Mouse (Mus musculus): Measurements from ENCODE around the gene Sept6. TPM values are rescaled to one million over a fixed set of nuclear protein-coding genes. Genes with fewer than 3 reads are reported as not detected.

Sept6 gene
- polyA plus RNA-seq, 1 experiment = 18.5 TPM

DNA sequence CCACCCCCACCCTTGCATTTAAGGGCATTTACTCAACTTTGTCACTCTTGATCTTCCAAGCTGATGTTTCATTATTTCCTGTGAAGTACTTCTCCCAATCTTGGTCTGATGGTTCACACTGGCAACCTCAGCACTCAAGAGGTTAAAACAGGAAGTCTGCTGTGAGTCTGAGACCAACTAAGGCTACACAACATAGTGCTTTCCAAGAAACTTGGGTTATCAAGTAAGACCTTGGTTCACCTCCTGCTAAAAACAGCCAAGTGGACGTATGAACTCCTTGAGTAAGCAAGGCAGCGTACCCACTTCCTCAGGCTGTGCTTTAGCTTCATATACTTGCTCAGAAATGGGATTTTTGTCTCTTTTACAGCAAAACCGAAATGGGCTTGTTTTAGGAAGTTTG lies 121.2 kb downstream of the Sept6 start:
- H3K27ac ChIP-seq (ENCODE audit: insufficient read depth, low read length) = no peak overlapping the region
- H3K9ac ChIP-seq (ENCODE audit: low read depth, poor library complexity, severe bottlenecking) = no peak overlapping the region
- H3K36me3 ChIP-seq (ENCODE audit: control insufficient read depth, insufficient read depth, low read length, poor library complexity, severe bottlenecking) = no peaks in the 10 kb centered on the region
- TF ChIP-seq POLR2A (IDR thresholded peaks at IDR 0.05; ENCODE audit: insufficient read depth, low read length) (no peak), CTCF (IDR thresholded peaks at IDR 0.05; ENCODE audit: low read depth, low read length) (no peak), EP300 (IDR thresholded peaks at IDR 0.05; ENCODE audit: insufficient read depth, low read depth, low read length) (no peak)
- no peaks in the 10 kb centered on the region for H3K4me1 ChIP-seq (ENCODE audit: control insufficient read depth, insufficient read depth, low read length)
- H3K4me3 ChIP-seq (ENCODE audit: low read depth, low read length) = no peak overlapping the region
- H3K9me3 ChIP-seq (replicated peaks; ENCODE audit: control insufficient read depth, insufficient read depth, low read length, poor library complexity, severe bottlenecking) = no peaks in the 10 kb centered on the region
- H3K27me3 ChIP-seq (ENCODE audit: control insufficient read depth, insufficient read depth, low read length, poor library complexity, severe bottlenecking) = no peaks in the 10 kb centered on the region

DNA sequence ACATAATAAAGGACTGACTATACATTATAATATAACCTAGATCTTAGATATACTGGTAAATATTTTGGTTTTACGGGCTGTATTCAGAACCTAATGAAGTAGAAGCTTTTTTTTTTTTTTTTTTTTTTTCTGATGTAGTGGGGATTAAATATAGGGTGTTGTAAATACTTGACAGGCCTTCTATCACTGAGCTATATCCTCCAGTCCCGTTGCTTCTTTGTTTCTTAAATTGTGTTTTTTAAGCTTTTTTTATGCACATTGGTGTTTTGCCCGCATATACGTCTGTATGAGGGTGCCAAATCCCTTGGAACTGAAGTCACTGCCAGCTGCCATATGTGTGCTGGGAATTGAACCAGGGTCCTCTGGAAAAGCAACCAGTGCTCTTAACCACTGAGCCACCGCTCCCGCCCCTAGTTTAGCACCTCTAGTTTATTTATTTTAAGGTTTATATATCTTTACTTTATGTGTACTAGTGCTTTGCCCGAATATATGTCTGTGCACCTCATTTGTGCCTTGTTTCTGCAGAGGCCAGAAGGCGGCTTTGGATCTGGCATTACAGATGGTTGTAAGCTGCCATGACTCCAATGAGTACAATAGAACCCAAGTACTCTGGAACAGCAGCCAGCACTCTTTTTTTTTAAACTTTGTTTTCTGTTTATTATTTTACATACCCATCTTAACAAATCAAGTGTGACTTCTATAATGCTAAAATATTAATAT lies 126.8 kb downstream of the Sept6 start:
- Histone ChIP-seq H3K36me3 (ENCODE audit: control insufficient read depth, insufficient read depth, low read length, poor library complexity, severe bottlenecking) (no peaks in the 10 kb centered on the region; the same call in 1 of the 2 replicates), H3K4me1 (ENCODE audit: control insufficient read depth, insufficient read depth, low read length) (no peaks in the 10 kb centered on the region), H3K27me3 (ENCODE audit: control insufficient read depth, insufficient read depth, low read length, poor library complexity, severe bottlenecking) (no peaks in the 10 kb centered on the region), H3K9me3 (replicated peaks; ENCODE audit: control insufficient read depth, insufficient read depth, low read length, poor library complexity, severe bottlenecking) (no peaks in the 10 kb centered on the region), H3K4me3 (ENCODE audit: low read depth, low read length) (peak overlapping the region; percentile 98; the same call in 1 of the 2 replicates), H3K9ac (ENCODE audit: low read depth, poor library complexity, severe bottlenecking) (peak overlapping the region; percentile 52), H3K27ac (ENCODE audit: insufficient read depth, low read length) (0 out of 2 replicates have a peak overlapping the region, but pooled peaks have one; percentile 24)
- no peak for TF ChIP-seq CTCF (IDR thresholded peaks at IDR 0.05; ENCODE audit: low read depth, low read length)
- TF ChIP-seq EP300 (IDR thresholded peaks at IDR 0.05; ENCODE audit: insufficient read depth, low read depth, low read length) = no peak
- no peak for TF ChIP-seq POLR2A (IDR thresholded peaks at IDR 0.05; ENCODE audit: insufficient read depth, low read length)

DNA sequence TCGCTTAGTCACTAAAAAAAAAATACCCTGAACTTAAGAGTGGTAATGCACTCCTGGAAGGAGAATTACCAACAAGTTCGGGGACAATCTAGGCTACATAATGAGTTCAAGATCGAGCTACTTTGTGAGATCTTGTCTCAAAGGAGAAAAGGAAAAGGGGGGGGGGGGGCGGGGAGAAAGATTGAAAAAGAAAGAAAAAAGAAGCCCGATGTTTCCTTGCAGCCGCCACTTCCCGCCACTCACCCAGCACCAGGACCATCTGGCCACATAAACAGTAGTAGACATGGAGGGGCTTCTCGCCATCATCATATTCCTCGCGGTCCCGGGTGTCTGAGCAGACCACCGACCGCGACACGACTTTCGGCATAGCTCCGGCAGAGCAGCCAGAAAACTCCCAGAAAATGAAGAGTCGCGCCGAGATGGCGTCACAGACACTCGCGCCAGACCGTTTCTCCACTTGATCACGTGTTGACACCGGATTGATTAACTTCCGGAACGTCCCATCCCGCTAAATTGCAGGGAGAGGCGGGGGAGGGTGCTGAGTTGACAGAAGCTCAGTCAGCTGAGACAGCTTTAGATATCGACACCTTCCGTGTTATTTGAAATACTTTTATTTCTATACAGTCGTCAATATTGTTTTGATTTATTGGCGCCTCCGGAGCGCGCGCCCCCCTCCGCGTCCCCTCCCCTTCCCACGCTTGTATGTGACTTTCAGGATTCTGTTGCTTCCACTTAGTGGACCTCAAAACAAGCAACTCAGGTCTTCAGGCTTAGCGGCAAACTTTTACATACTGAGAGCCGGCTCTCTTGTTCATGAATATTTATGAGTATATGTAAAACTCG lies 127.6 kb downstream of the Sept6 start:
- peak overlapping the region; percentile 96 for H3K9ac ChIP-seq (ENCODE audit: low read depth, poor library complexity, severe bottlenecking)
- H3K9me3 ChIP-seq (replicated peaks; ENCODE audit: control insufficient read depth, insufficient read depth, low read length, poor library complexity, severe bottlenecking) = no peaks in the 10 kb centered on the region
- no peaks in the 10 kb centered on the region; the same call in 1 of the 2 replicates for H3K36me3 ChIP-seq (ENCODE audit: control insufficient read depth, insufficient read depth, low read length, poor library complexity, severe bottlenecking)
- H3K27me3 ChIP-seq (ENCODE audit: control insufficient read depth, insufficient read depth, low read length, poor library complexity, severe bottlenecking) = no peaks in the 10 kb centered on the region
- no peak overlapping the region for H3K27ac ChIP-seq (ENCODE audit: insufficient read depth, low read length)
- peak overlapping the region; percentile 98 for H3K4me3 ChIP-seq (ENCODE audit: low read depth, low read length)
- TF ChIP-seq EP300 (IDR thresholded peaks at IDR 0.05; ENCODE audit: insufficient read depth, low read depth, low read length) (0 out of 2 replicates have a peak, but pooled peaks have one; percentile 20), POLR2A (IDR thresholded peaks at IDR 0.05; ENCODE audit: insufficient read depth, low read length) (no peak), CTCF (IDR thresholded peaks at IDR 0.05; ENCODE audit: low read depth, low read length) (no peak)
- H3K4me1 ChIP-seq (ENCODE audit: control insufficient read depth, insufficient read depth, low read length) = no peaks in the 10 kb centered on the region

Other genes starting within 250 kb of the Sept6 start
- gene Slc25a43, start 248.1 kb downstream of the Sept6 start, polyA plus RNA-seq (2011; ENCODE audit: insufficient read depth, insufficient read length, low read depth, missing spikeins) = 5.2 and 7.8 TPM in 2 replicates
- gene Slc25a5, start 196.1 kb downstream of the Sept6 start, polyA plus RNA-seq (2011; ENCODE audit: insufficient read depth, insufficient read length, low read depth, missing spikeins) = 680 TPM in 2 replicates
- 101 and 112 TPM in 2 replicates for gene Ube2a, start 117.9 kb downstream of the Sept6 start, polyA plus RNA-seq (2011; ENCODE audit: insufficient read depth, insufficient read length, low read depth, missing spikeins)
- gene C330007P06Rik, start 117.7 kb downstream of the Sept6 start, polyA plus RNA-seq (2011; ENCODE audit: insufficient read depth, insufficient read length, low read depth, missing spikeins) = 20.2 and 20.7 TPM in 2 replicates
- 15.2 and 17.7 TPM in 2 replicates for gene Nkrf, start 88.9 kb downstream of the Sept6 start, polyA plus RNA-seq (2011; ENCODE audit: insufficient read depth, insufficient read length, low read depth, missing spikeins)
- gene Sowahd, start 57.1 kb upstream of the Sept6 start, polyA plus RNA-seq (2011; ENCODE audit: insufficient read depth, insufficient read length, low read depth, missing spikeins) = not detected in 2 replicates
- gene Rpl39, start 93.6 kb upstream of the Sept6 start, polyA plus RNA-seq (2011; ENCODE audit: insufficient read depth, insufficient read length, low read depth, missing spikeins) = 1,538 and 1,601 TPM in 2 replicates
- gene Upf3b, start 118.5 kb upstream of the Sept6 start, polyA plus RNA-seq (2011; ENCODE audit: insufficient read depth, insufficient read length, low read depth, missing spikeins) = 57.0 and 61.2 TPM in 2 replicates
- gene Nkap, start 135.0 kb upstream of the Sept6 start, polyA plus RNA-seq (2011; ENCODE audit: insufficient read depth, insufficient read length, low read depth, missing spikeins) = 26.1 and 27.2 TPM in 2 replicates
- not detected in 2 replicates for gene Akap14, start 177.0 kb upstream of the Sept6 start, polyA plus RNA-seq (2011; ENCODE audit: insufficient read depth, insufficient read length, low read depth, missing spikeins)
- gene Ndufa1, start 199.4 kb upstream of the Sept6 start, polyA plus RNA-seq (2011; ENCODE audit: insufficient read depth, insufficient read length, low read depth, missing spikeins) = 114 and 118 TPM in 2 replicates
- 5.3 and 9.1 TPM in 2 replicates for gene Rnf113a1, start 199.5 kb upstream of the Sept6 start, polyA plus RNA-seq (2011; ENCODE audit: insufficient read depth, insufficient read length, low read depth, missing spikeins)
- 3.0 and 3.3 TPM in 2 replicates for gene Gm9, start 219.2 kb upstream of the Sept6 start, polyA plus RNA-seq (2011; ENCODE audit: insufficient read depth, insufficient read length, low read depth, missing spikeins)
- gene Rhox1, start 230.5 kb upstream of the Sept6 start, polyA plus RNA-seq (2011; ENCODE audit: insufficient read depth, insufficient read length, low read depth, missing spikeins) = not detected in 2 replicates